In genomic region chr15:94590083-94590482, GRCm38 (mm10) we compare ENCODE assay signal across 8 mouse cellular contexts. TPM values are rescaled to one million over a fixed set of nuclear protein-coding genes. Genes with fewer than 3 reads are reported as not detected.
A peak's percentile ranks its signal among the peaks of the same experiment; 100 is the strongest.
DNase-seq lines count a peak whose midpoint lies in the region; ATAC-seq and TF ChIP-seq lines count a peak whose summit lies in the region.

No protein-coding gene starts in this region.

- TF ChIP-seq CTCF in layer of hippocampus, adult 2 months (conservative IDR thresholded peaks at IDR 0.05): no peak

- 0 out of 2 replicates have a peak overlapping the region, but pooled peaks have one; percentile 95 for H3K9ac ChIP-seq in embryonic facial prominence, embryonic 13.5 days
- no peak overlapping the region for H3K9ac ChIP-seq in intestine, embryonic 15.5 days
- no peak overlapping the region; the same call in 1 of the 2 replicates for H3K9ac ChIP-seq in neural tube, embryonic 12.5 days

- no peak for ATAC-seq in embryonic facial prominence, embryonic 13.5 days (ENCODE audit: insufficient number of reproducible peaks, insufficient read depth, low FRiP score, low TSS enrichment, low read depth)
- no peak; the same call in 1 of the 2 replicates for ATAC-seq in intestine, embryonic 15.5 days
- peak; percentile 22; the same call in 1 of the 2 replicates for ATAC-seq in neural tube, embryonic 12.5 days (ENCODE audit: low FRiP score, low read depth)

- DNase-seq in layer of hippocampus, adult 2 months (ENCODE audit: low spot score in 2 of 2): no peak
- DNase-seq in layer of hippocampus, postnatal 14 days (ENCODE audit: low spot score in 2 of 2): no peak
- DNase-seq in right cerebral cortex, adult 2 months (ENCODE audit: low spot score in 2 of 2): no peak
- DNase-seq in urinary bladder, postnatal 36 days (ENCODE audit: low spot score in 2 of 2): no peak
- no peak for DNase-seq in right cerebral cortex, postnatal 10 days (ENCODE audit: low spot score in 2 of 2)

- peak overlapping the region; percentile 79 for H3K27ac ChIP-seq in layer of hippocampus, adult 2 months
- H3K27ac ChIP-seq in embryonic facial prominence, embryonic 13.5 days: no peak overlapping the region
- no peak overlapping the region for H3K27ac ChIP-seq in intestine, embryonic 15.5 days
- no peak overlapping the region for H3K27ac ChIP-seq in neural tube, embryonic 12.5 days

- peaks cover 10% of the 10 kb centered on the region for H3K36me3 ChIP-seq in embryonic facial prominence, embryonic 13.5 days
- no peaks in the 10 kb centered on the region for H3K36me3 ChIP-seq in intestine, embryonic 15.5 days
- H3K36me3 ChIP-seq in neural tube, embryonic 12.5 days: peaks cover 7% of the 10 kb centered on the region

- H3K4me3 ChIP-seq in layer of hippocampus, adult 2 months: peak overlapping the region; percentile 54
- H3K4me3 ChIP-seq in embryonic facial prominence, embryonic 13.5 days: peak overlapping the region; percentile 99
- peak overlapping the region; percentile 82 for H3K4me3 ChIP-seq in intestine, embryonic 15.5 days (replicated peaks)
- peak overlapping the region; percentile 87 for H3K4me3 ChIP-seq in neural tube, embryonic 12.5 days

- peak overlapping the region; percentile 75 for H3K4me2 ChIP-seq in embryonic facial prominence, embryonic 13.5 days
- H3K4me2 ChIP-seq in intestine, embryonic 15.5 days (replicated peaks): peak overlapping the region; percentile 50
- peak overlapping the region; percentile 83 for H3K4me2 ChIP-seq in neural tube, embryonic 12.5 days (replicated peaks)

- peaks cover 10% of the 10 kb centered on the region for H3K4me1 ChIP-seq in embryonic facial prominence, embryonic 13.5 days
- no peaks in the 10 kb centered on the region for H3K4me1 ChIP-seq in intestine, embryonic 15.5 days (replicated peaks)
- peaks cover 5% of the 10 kb centered on the region; the same call in 1 of the 2 replicates for H3K4me1 ChIP-seq in neural tube, embryonic 12.5 days

- WGBS in embryonic facial prominence, embryonic 13.5 days: 11% methylated on average over 8 of the region's 8 CpGs
- WGBS in intestine, embryonic 15.5 days: 13% methylated on average over 8 of the region's 8 CpGs
- WGBS in neural tube, embryonic 12.5 days: 14% methylated on average over 8 of the region's 8 CpGs

- no peaks in the 10 kb centered on the region for H3K9me3 ChIP-seq in embryonic facial prominence, embryonic 13.5 days
- H3K9me3 ChIP-seq in intestine, embryonic 15.5 days: no peaks in the 10 kb centered on the region
- no peaks in the 10 kb centered on the region for H3K9me3 ChIP-seq in neural tube, embryonic 12.5 days

- H3K27me3 ChIP-seq in embryonic facial prominence, embryonic 13.5 days: no peaks in the 10 kb centered on the region
- no peaks in the 10 kb centered on the region for H3K27me3 ChIP-seq in intestine, embryonic 15.5 days (replicated peaks)
- H3K27me3 ChIP-seq in neural tube, embryonic 12.5 days (replicated peaks): no peaks in the 10 kb centered on the region

RNA-seq across cellular contexts. Expression of gene Twf1, which starts 0.4 kb away (rescaled TPM):
- 10 to 100 TPM; 52.0 to 69.4 TPM for total RNA-seq in layer of hippocampus, adult 2 months (2021)
- 10 to 100 TPM; 61.6 to 62.0 TPM for total RNA-seq in layer of hippocampus, postnatal 14 days (2021)
- 72.8 and 76.9 TPM in 2 replicates for polyA plus RNA-seq in embryonic facial prominence, embryonic 13.5 days (2015; fragmentation: Nextera tagmentation; extraction: Ambion mirVana)
- polyA plus RNA-seq in intestine, embryonic 15.5 days (2015; fragmentation: Nextera tagmentation; extraction: Ambion mirVana): 116 and 124 TPM in 2 replicates
- polyA plus RNA-seq in neural tube, embryonic 12.5 days (2016; fragmentation: Nextera tagmentation; extraction: Ambion mirVana): 95.7 and 97.7 TPM in 2 replicates

RNA-seq across cellular contexts. Expression of gene Tmem117, which starts 38.9 kb away (rescaled TPM):
- total RNA-seq in layer of hippocampus, adult 2 months (2021): 1 to 10 TPM; 8.9 to 9.1 TPM
- 10 to 100 TPM in 1 of 2 experiments, 1 to 10 TPM in 1; 8.7 to 10.5 TPM for total RNA-seq in layer of hippocampus, postnatal 14 days (2021)
- 4.9 and 5.0 TPM in 2 replicates for polyA plus RNA-seq in embryonic facial prominence, embryonic 13.5 days (2015; fragmentation: Nextera tagmentation; extraction: Ambion mirVana)
- polyA plus RNA-seq in intestine, embryonic 15.5 days (2015; fragmentation: Nextera tagmentation; extraction: Ambion mirVana): 2.5 and 2.6 TPM in 2 replicates
- polyA plus RNA-seq in neural tube, embryonic 12.5 days (2016; fragmentation: Nextera tagmentation; extraction: Ambion mirVana): 6.2 and 6.5 TPM in 2 replicates

RNA-seq across cellular contexts. Expression of gene Irak4, which starts 46.6 kb away (rescaled TPM):
- 1 to 10 TPM; 1.8 to 3.4 TPM for total RNA-seq in layer of hippocampus, adult 2 months (2021)
- 1 to 10 TPM; 2.1 to 2.8 TPM for total RNA-seq in layer of hippocampus, postnatal 14 days (2021)
- 5.0 and 6.1 TPM in 2 replicates for polyA plus RNA-seq in embryonic facial prominence, embryonic 13.5 days (2015; fragmentation: Nextera tagmentation; extraction: Ambion mirVana)
- 14.8 and 16.3 TPM in 2 replicates for polyA plus RNA-seq in intestine, embryonic 15.5 days (2015; fragmentation: Nextera tagmentation; extraction: Ambion mirVana)
- polyA plus RNA-seq in neural tube, embryonic 12.5 days (2016; fragmentation: Nextera tagmentation; extraction: Ambion mirVana): 3.4 and 4.4 TPM in 2 replicates

RNA-seq across cellular contexts. Expression of gene Pus7l, which starts 46.7 kb away (rescaled TPM):
- total RNA-seq in layer of hippocampus, adult 2 months (2021): 1 to 10 TPM; 3.7 to 4.3 TPM
- 1 to 10 TPM; 4.2 to 4.9 TPM for total RNA-seq in layer of hippocampus, postnatal 14 days (2021)
- 10.3 and 10.6 TPM in 2 replicates for polyA plus RNA-seq in embryonic facial prominence, embryonic 13.5 days (2015; fragmentation: Nextera tagmentation; extraction: Ambion mirVana)
- polyA plus RNA-seq in intestine, embryonic 15.5 days (2015; fragmentation: Nextera tagmentation; extraction: Ambion mirVana): 8.4 and 9.8 TPM in 2 replicates
- 9.7 and 11.1 TPM in 2 replicates for polyA plus RNA-seq in neural tube, embryonic 12.5 days (2016; fragmentation: Nextera tagmentation; extraction: Ambion mirVana)
